Mouse (Mus musculus): ENCODE results near the gene Gsg1l2. TPM values are rescaled to one million over a fixed set of nuclear protein-coding genes. Genes with fewer than 3 reads are reported as not detected.
A peak's percentile ranks its signal among the peaks of the same experiment; 100 is the strongest.

Gsg1l2 gene
- polyA plus RNA-seq, 1 experiment from 2014 or later = 0.53 TPM

- Histone ChIP-seq H3K36me3 (ENCODE audit: control insufficient read depth, insufficient read depth, low read length) (no peaks in the 10 kb centered on the region), H3K4me1 (ENCODE audit: control insufficient read depth, insufficient read depth, low read length) (no peaks in the 10 kb centered on the region), H3K9ac (ENCODE audit: low read length) (no peak overlapping the region), H3K27ac (ENCODE audit: low read length) (no peak overlapping the region), H3K4me3 (replicated peaks; ENCODE audit: low read length) (no peak overlapping the region), H3K9me3 (replicated peaks; ENCODE audit: control insufficient read depth, low read length) (no peaks in the 10 kb centered on the region), H3K4me2 (ENCODE audit: low read depth, low read length) (no peak overlapping the region), H3K27me3 (ENCODE audit: control insufficient read depth, insufficient read depth, low read length) (no peaks in the 10 kb centered on the region)
- 88% methylated on average over 1 of the region's 1 CpGs for WGBS
- no peak for ATAC-seq (ENCODE audit: insufficient read depth, low FRiP score)
Observed at GRCm38 (mm10) chr11:67805538-67805937, 31.1 kb downstream of the Gsg1l2 start.

- Histone ChIP-seq H3K36me3 (ENCODE audit: control insufficient read depth, insufficient read depth, low read length) (no peaks in the 10 kb centered on the region), H3K9me3 (replicated peaks; ENCODE audit: control insufficient read depth, low read length) (no peaks in the 10 kb centered on the region), H3K4me1 (ENCODE audit: control insufficient read depth, insufficient read depth, low read length) (no peaks in the 10 kb centered on the region), H3K4me2 (ENCODE audit: low read depth, low read length) (no peak overlapping the region), H3K27ac (ENCODE audit: low read length) (no peak overlapping the region), H3K4me3 (replicated peaks; ENCODE audit: low read length) (no peak overlapping the region), H3K9ac (ENCODE audit: low read length) (no peak overlapping the region), H3K27me3 (ENCODE audit: control insufficient read depth, insufficient read depth, low read length) (no peaks in the 10 kb centered on the region)
- 75% methylated on average over 11 of the region's 11 CpGs for WGBS
- ATAC-seq (ENCODE audit: insufficient read depth, low FRiP score) = no peak
Observed at GRCm38 (mm10) chr11:67806832-67807597, 32.6 kb downstream of the Gsg1l2 start.

- H3K9ac ChIP-seq (ENCODE audit: low read length) = no peak overlapping the region
- H3K4me2 ChIP-seq (ENCODE audit: low read depth, low read length) = no peak overlapping the region
- no peaks in the 10 kb centered on the region for H3K36me3 ChIP-seq (ENCODE audit: control insufficient read depth, insufficient read depth, low read length)
- H3K27ac ChIP-seq (ENCODE audit: low read length) = no peak overlapping the region
- WGBS = 77% methylated on average over 5 of the region's 5 CpGs
- H3K4me1 ChIP-seq (ENCODE audit: control insufficient read depth, insufficient read depth, low read length) = no peaks in the 10 kb centered on the region
- H3K4me3 ChIP-seq (replicated peaks; ENCODE audit: low read length) = no peak overlapping the region
- no peaks in the 10 kb centered on the region for H3K9me3 ChIP-seq (replicated peaks; ENCODE audit: control insufficient read depth, low read length)
- H3K27me3 ChIP-seq (ENCODE audit: control insufficient read depth, insufficient read depth, low read length) = no peaks in the 10 kb centered on the region
- no peak for ATAC-seq (ENCODE audit: insufficient read depth, low FRiP score)
Observed at GRCm38 (mm10) chr11:67808051-67808450, 33.6 kb downstream of the Gsg1l2 start.

GRCm38 (mm10) chr11:67811535-67811934 lies 37.1 kb downstream of the Gsg1l2 start:
- H3K4me1 ChIP-seq (ENCODE audit: control insufficient read depth, insufficient read depth, low read length) = no peaks in the 10 kb centered on the region
- no peak overlapping the region for H3K4me3 ChIP-seq (replicated peaks; ENCODE audit: low read length)

GRCm38 (mm10) chr11:67819604-67820003 lies 45.2 kb downstream of the Gsg1l2 start:
- Histone ChIP-seq H3K9me3 (replicated peaks; ENCODE audit: control insufficient read depth, low read length) (no peaks in the 10 kb centered on the region), H3K27me3 (ENCODE audit: control insufficient read depth, insufficient read depth, low read length) (no peaks in the 10 kb centered on the region), H3K4me1 (ENCODE audit: control insufficient read depth, insufficient read depth, low read length) (no peaks in the 10 kb centered on the region), H3K27ac (ENCODE audit: low read length) (no peak overlapping the region), H3K36me3 (ENCODE audit: control insufficient read depth, insufficient read depth, low read length) (no peaks in the 10 kb centered on the region), H3K4me2 (ENCODE audit: low read depth, low read length) (peak overlapping the region; percentile 41), H3K9ac (ENCODE audit: low read length) (0 out of 2 replicates have a peak overlapping the region, but pooled peaks have one; percentile 32), H3K4me3 (replicated peaks; ENCODE audit: low read length) (no peak overlapping the region)
- ATAC-seq (ENCODE audit: insufficient read depth, low FRiP score) = no peak; the same call in 1 of the 2 replicates
- 10% methylated on average over 5 of the region's 5 CpGs for WGBS

More at GRCm38 (mm10) chr11:67811535-67811934, 37.1 kb downstream of the Gsg1l2 start:
- no peak for ATAC-seq (ENCODE audit: insufficient read depth, low FRiP score)
- Histone ChIP-seq H3K9me3 (replicated peaks; ENCODE audit: control insufficient read depth, low read length) (no peaks in the 10 kb centered on the region), H3K36me3 (ENCODE audit: control insufficient read depth, insufficient read depth, low read length) (no peaks in the 10 kb centered on the region), H3K27ac (ENCODE audit: low read length) (no peak overlapping the region), H3K4me2 (ENCODE audit: low read depth, low read length) (no peak overlapping the region), H3K27me3 (ENCODE audit: control insufficient read depth, insufficient read depth, low read length) (no peaks in the 10 kb centered on the region), H3K9ac (ENCODE audit: low read length) (no peak overlapping the region)
- WGBS = 74% methylated on average over 6 of the region's 6 CpGs

GRCm38 (mm10) chr11:67820221-67820620 lies 45.8 kb downstream of the Gsg1l2 start:
- ATAC-seq (ENCODE audit: insufficient read depth, low FRiP score) = no peak

GRCm38 (mm10) chr11:67821560-67821959 lies 47.2 kb downstream of the Gsg1l2 start:
- Histone ChIP-seq H3K9me3 (replicated peaks; ENCODE audit: control insufficient read depth, low read length) (no peaks in the 10 kb centered on the region), H3K27ac (ENCODE audit: low read length) (no peak overlapping the region), H3K4me3 (replicated peaks; ENCODE audit: low read length) (no peak overlapping the region), H3K27me3 (ENCODE audit: control insufficient read depth, insufficient read depth, low read length) (no peaks in the 10 kb centered on the region), H3K36me3 (ENCODE audit: control insufficient read depth, insufficient read depth, low read length) (no peaks in the 10 kb centered on the region), H3K4me2 (ENCODE audit: low read depth, low read length) (no peak overlapping the region), H3K4me1 (ENCODE audit: control insufficient read depth, insufficient read depth, low read length) (no peaks in the 10 kb centered on the region), H3K9ac (ENCODE audit: low read length) (no peak overlapping the region)
- 92% methylated on average over 6 of the region's 6 CpGs for WGBS
- no peak for ATAC-seq (ENCODE audit: insufficient read depth, low FRiP score)

More at GRCm38 (mm10) chr11:67820221-67820620, 45.8 kb downstream of the Gsg1l2 start:
- H3K9ac ChIP-seq (ENCODE audit: low read length) = no peak overlapping the region
- no peaks in the 10 kb centered on the region for H3K36me3 ChIP-seq (ENCODE audit: control insufficient read depth, insufficient read depth, low read length)
- WGBS = 31% methylated on average over 4 of the region's 4 CpGs
- no peaks in the 10 kb centered on the region for H3K4me1 ChIP-seq (ENCODE audit: control insufficient read depth, insufficient read depth, low read length)
- H3K27ac ChIP-seq (ENCODE audit: low read length) = no peak overlapping the region
- no peak overlapping the region for H3K4me2 ChIP-seq (ENCODE audit: low read depth, low read length)
- no peaks in the 10 kb centered on the region for H3K27me3 ChIP-seq (ENCODE audit: control insufficient read depth, insufficient read depth, low read length)
- H3K4me3 ChIP-seq (replicated peaks; ENCODE audit: low read length) = no peak overlapping the region
- H3K9me3 ChIP-seq (replicated peaks; ENCODE audit: control insufficient read depth, low read length) = no peaks in the 10 kb centered on the region

- Histone ChIP-seq H3K9ac (ENCODE audit: low read length) (no peak overlapping the region), H3K9me3 (replicated peaks; ENCODE audit: control insufficient read depth, low read length) (no peaks in the 10 kb centered on the region), H3K4me3 (replicated peaks; ENCODE audit: low read length) (no peak overlapping the region), H3K27ac (ENCODE audit: low read length) (no peak overlapping the region), H3K27me3 (ENCODE audit: control insufficient read depth, insufficient read depth, low read length) (no peaks in the 10 kb centered on the region), H3K4me1 (ENCODE audit: control insufficient read depth, insufficient read depth, low read length) (peaks cover 7% of the 10 kb centered on the region; the same call in 1 of the 2 replicates), H3K4me2 (ENCODE audit: low read depth, low read length) (peak overlapping the region; percentile 35), H3K36me3 (ENCODE audit: control insufficient read depth, insufficient read depth, low read length) (no peaks in the 10 kb centered on the region)
- peak; percentile 50; the same call in 1 of the 2 replicates for ATAC-seq (ENCODE audit: insufficient read depth, low FRiP score)
- WGBS = 23% methylated on average over 12 of the region's 12 CpGs
Observed at GRCm38 (mm10) chr11:67828360-67829059, 54.1 kb downstream of the Gsg1l2 start.

- H3K9ac ChIP-seq (ENCODE audit: low read length) = no peak overlapping the region
- H3K4me3 ChIP-seq (replicated peaks; ENCODE audit: low read length) = no peak overlapping the region
- H3K27ac ChIP-seq (ENCODE audit: low read length) = no peak overlapping the region
- no peaks in the 10 kb centered on the region for H3K27me3 ChIP-seq (ENCODE audit: control insufficient read depth, insufficient read depth, low read length)
- H3K4me1 ChIP-seq (ENCODE audit: control insufficient read depth, insufficient read depth, low read length) = peaks cover 7% of the 10 kb centered on the region; the same call in 1 of the 2 replicates
- no peak overlapping the region for H3K4me2 ChIP-seq (ENCODE audit: low read depth, low read length)
- no peaks in the 10 kb centered on the region for H3K36me3 ChIP-seq (ENCODE audit: control insufficient read depth, insufficient read depth, low read length)
- ATAC-seq (ENCODE audit: insufficient read depth, low FRiP score) = no peak
- 64% methylated on average over 6 of the region's 6 CpGs for WGBS
- no peaks in the 10 kb centered on the region for H3K9me3 ChIP-seq (replicated peaks; ENCODE audit: control insufficient read depth, low read length)
Observed at GRCm38 (mm10) chr11:67829530-67829929, 55.1 kb downstream of the Gsg1l2 start.

Measured in stomach, embryonic 16.5 days (tissue).